Mouse (Mus musculus) olfactory bulb, adult 2 months (tissue): Measurements from ENCODE around the gene Sim2.

Experiments used
- CTCF ChIP-seq: fragments of 200-500 bp; IDR thresholded peaks from 2 replicates; pipeline ENCODE4 v1.5.1; 2012; ENCODE audit warnings: low read depth, mild to moderate bottlenecking, low read length, moderate library complexity; ENCODE audit not compliant: insufficient read depth
- POLR2A ChIP-seq: fragments of 200-500 bp; IDR thresholded peaks from 2 replicates; pipeline ENCODE4 v1.6.1; 2012; ENCODE audit warnings: mild to moderate bottlenecking, low read depth, low read length, moderate library complexity; ENCODE audit not compliant: insufficient read depth

DNA sequence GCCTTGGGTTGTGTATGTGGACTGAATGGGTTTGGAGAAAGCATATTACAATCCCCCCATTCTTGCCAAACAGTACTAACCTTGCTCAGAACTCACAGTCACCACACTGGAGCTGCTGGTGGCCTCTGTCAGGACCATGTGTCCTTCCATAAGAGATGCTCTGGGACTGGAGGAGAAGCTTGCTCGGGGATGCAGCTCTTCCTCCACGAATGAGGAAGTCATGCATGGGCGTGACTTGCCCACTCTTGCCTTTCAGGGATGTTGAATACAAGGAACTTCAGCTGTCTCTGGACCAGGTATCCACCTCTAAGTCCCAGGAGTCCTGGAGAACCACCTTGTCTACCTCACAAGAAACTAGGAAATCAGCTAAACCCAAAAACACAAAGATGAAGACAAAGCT lies 37.6 kb downstream of the Sim2 start:
- no peak for TF ChIP-seq CTCF
- TF ChIP-seq POLR2A: no peak
